Mouse (Mus musculus) adipocyte (in vitro differentiated cells): ENCODE measurements around the gene Npcd.
"Not testable (repeated sequence)": the region's sequence is repeated elsewhere in the genome, so short reads cannot be mapped to it uniquely, and the experiment has no call there.

Source experiments
- DNase-seq: peaks from one replicate; pipeline ENCODE4 v3.0.0-alpha.2; 2016; ENCODE audit warnings: low spot score

The Npcd gene

GRCm38 (mm10) chr15:79830388-79830787 lies 3.6 kb downstream of the Npcd start:
- peak; percentile 85 for DNase-seq

GRCm38 (mm10) chr15:79829431-79829830 lies 4.6 kb downstream of the Npcd start:
- no peak for DNase-seq

GRCm38 (mm10) chr15:79828366-79829035 lies 5.5 kb downstream of the Npcd start:
- no peak for DNase-seq

GRCm38 (mm10) chr15:79827778-79828210 lies 6.2 kb downstream of the Npcd start:
- no peak for DNase-seq

- DNase-seq = no peak
Observed at GRCm38 (mm10) chr15:79827061-79827777, 6.8 kb downstream of the Npcd start.

GRCm38 (mm10) chr15:79826221-79826935 lies 7.7 kb downstream of the Npcd start:
- no peak for DNase-seq

- no peak for DNase-seq
Observed at GRCm38 (mm10) chr15:79825146-79825825, 8.8 kb downstream of the Npcd start.

GRCm38 (mm10) chr15:79823588-79824280 lies 10.3 kb downstream of the Npcd start:
- no peak for DNase-seq

- DNase-seq = no peak
Observed at GRCm38 (mm10) chr15:79822265-79823199, 11.5 kb downstream of the Npcd start.

- no peak for DNase-seq
Observed at GRCm38 (mm10) chr15:79818325-79818724, 15.7 kb downstream of the Npcd start.

GRCm38 (mm10) chr15:79813666-79814258 lies 20.3 kb downstream of the Npcd start:
- no peak for DNase-seq

- not testable (repeated sequence) for DNase-seq
Observed at GRCm38 (mm10) chr15:79812840-79813239, 21.2 kb downstream of the Npcd start.

GRCm38 (mm10) chr15:79810997-79811396 lies 23.0 kb downstream of the Npcd start:
- no peak for DNase-seq

GRCm38 (mm10) chr15:79810061-79810460 lies 24.0 kb downstream of the Npcd start:
- DNase-seq = peak; percentile 13

GRCm38 (mm10) chr15:79808658-79809057 lies 25.4 kb downstream of the Npcd start:
- DNase-seq = no peak

- peak; percentile 29 for DNase-seq
Observed at GRCm38 (mm10) chr15:79808114-79808513, 25.9 kb downstream of the Npcd start.

GRCm38 (mm10) chr15:79807050-79807449 lies 27.0 kb downstream of the Npcd start:
- DNase-seq = no peak

- no peak for DNase-seq
Observed at GRCm38 (mm10) chr15:79805246-79805645, 28.8 kb downstream of the Npcd start.

- DNase-seq = no peak
Observed at GRCm38 (mm10) chr15:79804352-79805071, 29.5 kb downstream of the Npcd start, which contains the start of gene Nptxr. Nptxr (minus strand) TSS chr15:79804766.
